Mouse (Mus musculus): ENCODE data around the gene Ppfia3.

DNA sequence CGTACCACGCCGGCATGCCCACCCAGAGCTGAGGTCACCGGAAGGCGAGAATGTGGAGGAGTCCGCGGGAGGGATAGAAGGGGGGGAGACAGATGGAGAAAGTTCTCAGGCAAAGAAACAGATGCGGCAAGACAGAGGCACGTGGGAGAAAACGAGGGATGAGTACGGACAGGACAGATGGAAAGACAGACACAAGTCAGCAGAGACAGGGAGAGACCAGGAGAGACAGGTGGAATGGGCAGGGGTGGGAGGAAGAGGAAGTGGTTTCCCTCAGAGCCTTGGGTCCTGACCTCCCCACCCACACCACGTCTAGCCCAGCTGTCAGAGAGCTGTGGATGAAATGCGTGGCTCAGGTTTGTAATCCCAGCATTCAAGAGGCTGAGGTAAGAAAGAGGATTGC lies 19.9 kb downstream of the Ppfia3 start:
- no peak for TF ChIP-seq EP300 (IDR thresholded peaks at IDR 0.05; ENCODE audit: low read depth)
- TF ChIP-seq CTCF (IDR thresholded peaks at IDR 0.05; ENCODE audit: low read depth): no peak

All from heart, postnatal 0 days (tissue).